Mouse (Mus musculus): Measurements from ENCODE around the gene Acnat2. TPM values are rescaled to one million over a fixed set of nuclear protein-coding genes. Genes with fewer than 3 reads are reported as not detected.
"Not testable (repeated sequence)": the region's sequence is repeated elsewhere in the genome, so short reads cannot be mapped to it uniquely, and the experiment has no call there.

The Acnat2 gene
- not detected in 2 replicates for polyA plus RNA-seq (2016; fragmentation: Nextera tagmentation; extraction: Ambion mirVana)

DNA sequence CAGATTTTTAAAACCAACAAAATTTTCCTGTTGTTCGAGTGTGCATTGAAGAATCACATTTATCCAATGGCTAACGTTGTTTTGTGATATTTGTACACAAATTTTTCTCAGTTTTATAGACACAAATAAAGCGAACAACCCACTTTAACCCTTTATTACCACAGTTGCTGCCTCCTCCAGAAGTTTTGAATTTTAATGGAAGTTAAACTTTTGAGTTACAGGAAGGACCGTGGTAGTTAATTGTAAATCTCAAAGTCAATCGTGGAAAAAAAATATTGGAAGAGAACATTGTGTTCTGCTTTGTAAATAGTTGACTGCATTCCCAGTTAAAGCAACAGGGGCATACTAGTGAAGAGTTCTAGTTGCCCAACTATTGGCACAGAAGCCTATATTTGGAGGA lies at the start of gene Acnat2:
TSS of gene Acnat2 (minus strand) at position 195 of the 400 bp plus-strand sequence.
- not testable (repeated sequence) for H3K9me3 ChIP-seq; H3K36me3 ChIP-seq; H3K4me3 ChIP-seq; H3K27me3 ChIP-seq (ENCODE audit: insufficient read depth, poor library complexity, severe bottlenecking); DNase-seq (ENCODE audit: low spot score); H3K27ac ChIP-seq; H3K4me1 ChIP-seq
- WGBS, result 82% methylated on average over 5 of the region's 5 CpGs

DNA sequence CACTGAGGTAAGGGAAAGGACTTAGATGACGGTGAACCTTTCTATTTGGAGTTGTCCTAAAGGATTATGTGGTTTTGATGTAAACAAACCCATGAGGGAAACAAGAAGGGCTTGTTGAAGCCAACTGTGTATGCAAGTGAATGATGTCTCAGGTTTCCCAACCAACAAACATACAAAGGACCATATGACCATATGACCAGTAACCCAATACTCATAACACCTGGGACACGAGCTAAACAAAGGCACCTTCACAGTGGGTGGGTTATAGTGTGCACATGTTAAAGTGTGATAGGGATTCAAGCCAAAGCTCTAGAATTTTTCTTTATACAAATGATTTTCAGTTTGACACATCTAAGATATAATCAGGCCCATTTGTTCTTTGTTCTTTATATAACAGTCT lies 48.2 kb upstream of the Acnat2 start:
- Histone ChIP-seq H3K4me3 (no peak overlapping the region), H3K27ac (no peak overlapping the region)
- WGBS, result 79% methylated on average over 2 of the region's 2 CpGs

DNA sequence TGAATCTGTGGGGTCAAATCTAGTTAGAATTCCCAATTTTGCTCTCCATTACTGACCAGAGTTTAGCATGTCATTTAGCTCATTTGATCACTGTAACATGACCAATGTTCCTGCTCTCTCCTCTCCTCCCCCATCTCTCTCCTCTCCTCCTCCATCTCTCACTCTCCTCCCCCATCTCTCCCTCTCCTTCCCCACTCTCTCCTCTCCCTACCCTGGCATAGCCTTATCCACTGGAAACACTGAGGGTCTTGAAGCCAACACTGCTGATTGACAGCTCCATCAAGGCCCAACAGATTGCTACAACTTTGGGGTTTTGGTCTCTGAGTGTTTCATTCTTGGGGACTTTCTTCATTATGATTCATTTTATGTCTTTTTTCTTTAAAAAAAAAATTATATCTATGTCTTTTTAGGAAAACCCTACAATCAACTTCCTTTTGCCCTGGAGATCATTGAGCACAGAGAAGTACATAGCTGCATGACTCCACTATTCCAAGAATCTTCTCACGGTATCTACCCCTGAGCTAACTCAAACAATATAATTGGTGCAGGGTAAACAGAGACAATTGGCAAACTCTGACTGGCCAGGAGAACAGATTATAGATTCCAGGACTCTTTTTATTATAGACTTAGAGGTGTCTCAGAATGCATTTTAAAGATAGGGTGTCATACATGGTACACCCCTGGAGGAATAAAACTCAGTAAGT lies 44.0 kb upstream of the Acnat2 start:
- DNase-seq (ENCODE audit: low spot score), result no peak
- no peak overlapping the region for H3K27ac ChIP-seq
- no peaks in the 10 kb centered on the region for H3K4me1 ChIP-seq
- no peaks in the 10 kb centered on the region for H3K9me3 ChIP-seq
- no peaks in the 10 kb centered on the region for H3K36me3 ChIP-seq
- H3K27me3 ChIP-seq (ENCODE audit: insufficient read depth, poor library complexity, severe bottlenecking), result no peaks in the 10 kb centered on the region
- H3K4me3 ChIP-seq, result no peak overlapping the region
- 81% methylated on average over 1 of the region's 1 CpGs for WGBS

More for the DNA sequence above, 48.2 kb upstream of the Acnat2 start:
- H3K36me3 ChIP-seq, result no peaks in the 10 kb centered on the region
- no peaks in the 10 kb centered on the region for H3K4me1 ChIP-seq
- DNase-seq (ENCODE audit: low spot score), result no peak
- no peaks in the 10 kb centered on the region for H3K9me3 ChIP-seq
- no peaks in the 10 kb centered on the region for H3K27me3 ChIP-seq (ENCODE audit: insufficient read depth, poor library complexity, severe bottlenecking)

DNA sequence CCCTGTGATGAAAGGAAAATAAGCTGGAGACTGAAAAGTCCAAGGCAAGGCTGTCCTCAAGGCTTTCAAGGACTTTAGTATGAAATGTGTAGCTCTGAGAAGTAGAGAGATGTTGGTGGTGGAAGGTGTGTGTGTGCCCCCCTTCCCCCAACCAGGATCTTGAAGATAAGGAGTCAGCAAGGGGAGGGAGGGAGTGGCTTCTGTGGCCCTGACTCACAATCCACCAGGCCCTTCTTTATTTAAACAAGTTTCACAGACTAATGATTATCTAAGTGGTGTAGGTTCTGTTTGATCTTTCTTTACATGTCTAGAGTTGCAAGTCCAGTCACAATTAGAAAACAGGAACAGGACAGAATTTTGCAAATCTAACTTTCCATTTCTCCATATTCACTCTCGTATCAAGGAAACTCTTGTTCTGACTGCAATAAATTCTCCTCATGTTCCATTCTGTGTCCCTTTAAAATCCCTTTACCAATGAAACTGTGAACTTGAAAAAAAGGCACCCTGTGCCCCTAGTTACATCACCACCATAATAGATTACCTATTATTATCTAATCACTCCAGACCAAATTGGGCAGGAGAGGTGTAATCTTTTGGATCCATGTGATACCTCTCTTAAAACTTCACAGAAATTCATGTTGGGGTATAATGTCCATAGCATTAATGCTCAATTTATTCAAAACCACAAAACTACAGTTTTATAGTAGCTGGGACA lies 43.3 kb upstream of the Acnat2 start:
- H3K27ac ChIP-seq; H3K9me3 ChIP-seq; H3K27me3 ChIP-seq (ENCODE audit: insufficient read depth, poor library complexity, severe bottlenecking); H3K4me1 ChIP-seq; H3K4me3 ChIP-seq; DNase-seq (ENCODE audit: low spot score); H3K36me3 ChIP-seq: not testable (repeated sequence)
- 72% methylated on average over 1 of the region's 1 CpGs for WGBS

DNA sequence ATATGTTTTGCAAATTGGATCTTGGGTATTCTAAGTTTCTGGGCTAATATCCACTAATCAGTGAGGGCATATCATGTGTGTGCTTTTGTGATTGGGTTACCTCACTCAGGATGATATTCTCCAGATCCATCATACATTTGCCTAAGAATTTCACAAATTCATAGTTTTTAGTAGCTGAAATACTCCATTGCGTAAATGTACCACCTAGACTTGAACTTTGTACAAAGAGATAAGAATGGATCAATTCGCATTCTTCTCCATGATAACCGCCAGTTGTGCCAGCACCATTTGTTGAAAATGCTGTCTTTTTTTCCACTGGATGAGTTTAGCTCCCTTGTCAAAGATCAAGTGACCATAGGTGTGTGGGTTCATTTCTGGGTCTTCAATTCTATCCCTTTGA lies 29.0 kb upstream of the Acnat2 start:
- H3K9me3 ChIP-seq; H3K36me3 ChIP-seq; H3K4me1 ChIP-seq; H3K27ac ChIP-seq; H3K4me3 ChIP-seq; H3K27me3 ChIP-seq (ENCODE audit: insufficient read depth, poor library complexity, severe bottlenecking); DNase-seq (ENCODE audit: low spot score): not testable (repeated sequence)
- WGBS, result 88% methylated on average over 3 of the region's 3 CpGs

DNA sequence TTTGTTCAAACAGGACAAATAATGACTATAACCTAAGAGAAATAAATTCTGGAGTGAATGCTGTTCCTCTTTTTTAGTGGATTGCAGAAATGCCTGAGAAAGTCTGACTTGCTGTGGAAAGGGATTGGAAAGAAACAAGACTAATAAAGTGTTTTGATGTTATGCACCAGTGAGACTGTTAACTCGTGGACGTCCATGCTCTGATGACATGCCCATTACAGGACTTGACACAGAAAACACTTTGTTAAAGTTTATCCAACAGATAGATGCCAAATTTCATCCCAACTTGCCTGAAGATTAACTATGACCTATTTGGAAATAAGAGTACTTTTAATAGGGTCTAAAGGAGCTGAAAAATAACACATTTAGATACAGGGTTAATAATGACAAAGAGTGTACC lies 2.2 kb upstream of the Acnat2 start:
- DNase-seq (ENCODE audit: low spot score); H3K9me3 ChIP-seq; H3K36me3 ChIP-seq; H3K27me3 ChIP-seq (ENCODE audit: insufficient read depth, poor library complexity, severe bottlenecking); H3K27ac ChIP-seq; H3K4me3 ChIP-seq; H3K4me1 ChIP-seq: not testable (repeated sequence)
- 87% methylated on average over 2 of the region's 2 CpGs for WGBS

DNA sequence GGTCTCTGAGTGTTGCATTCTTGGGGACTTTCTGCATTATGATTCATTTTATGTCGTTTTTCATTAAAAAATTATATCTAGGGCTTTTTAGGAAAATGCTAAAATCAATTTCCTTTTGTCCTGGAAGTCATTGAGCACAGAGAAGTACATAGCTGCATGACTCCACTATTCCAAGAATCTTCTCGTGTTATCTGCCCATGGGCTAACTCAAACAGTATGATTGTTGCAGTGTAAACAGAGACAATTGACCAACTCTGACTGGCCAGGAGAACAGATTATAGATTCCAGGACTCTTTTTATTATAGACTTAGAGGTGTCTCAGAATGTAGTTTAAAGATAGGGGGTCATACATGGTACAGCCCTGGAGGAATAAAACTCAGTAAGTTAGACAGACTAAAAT lies 21.1 kb downstream of the Acnat2 start:
- Histone ChIP-seq H3K36me3 (no peaks in the 10 kb centered on the region), H3K9me3 (no peaks in the 10 kb centered on the region), H3K27me3 (ENCODE audit: insufficient read depth, poor library complexity, severe bottlenecking) (no peaks in the 10 kb centered on the region), H3K4me3 (no peak overlapping the region), H3K4me1 (no peaks in the 10 kb centered on the region), H3K27ac (no peak overlapping the region)
- 36% methylated on average over 2 of the region's 2 CpGs for WGBS
- DNase-seq (ENCODE audit: low spot score), result no peak

DNA sequence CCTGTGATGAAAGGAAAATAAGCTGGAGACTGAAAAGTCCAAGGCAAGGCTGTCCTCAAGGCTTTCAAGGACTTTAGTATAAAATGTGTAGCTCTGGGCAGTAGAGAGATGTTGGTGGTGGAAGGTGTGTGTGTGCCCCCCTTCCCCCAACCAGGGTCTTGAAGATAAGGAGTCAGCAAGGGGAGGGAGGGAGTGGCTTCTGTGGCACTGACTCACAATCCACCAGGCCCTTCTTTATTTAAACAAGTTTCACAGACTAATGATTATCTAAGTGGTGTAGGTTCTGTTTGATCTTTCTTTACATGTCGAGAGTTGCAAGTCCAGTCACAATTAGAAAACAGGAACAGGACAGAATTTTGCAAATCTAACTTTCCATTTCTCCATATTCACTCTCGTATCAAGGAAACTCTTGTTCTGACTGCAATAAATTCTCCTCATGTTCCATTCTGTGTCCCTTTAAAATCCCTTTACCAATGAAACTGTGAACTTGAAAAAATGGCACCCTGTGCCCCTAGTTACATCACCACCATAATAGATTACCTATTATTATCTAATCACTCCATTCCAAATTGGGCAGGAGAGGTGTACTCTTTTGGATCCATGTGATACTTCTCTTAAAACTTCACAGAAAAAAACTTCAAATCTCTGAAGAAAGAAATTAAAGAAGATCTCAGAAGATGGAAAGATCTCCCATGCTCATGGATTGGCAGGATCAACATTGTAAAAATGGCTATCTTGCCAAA lies 24.2 kb downstream of the Acnat2 start:
- not testable (repeated sequence) for H3K9me3 ChIP-seq; DNase-seq (ENCODE audit: low spot score); H3K36me3 ChIP-seq; H3K4me1 ChIP-seq; H3K27ac ChIP-seq; H3K4me3 ChIP-seq; H3K27me3 ChIP-seq (ENCODE audit: insufficient read depth, poor library complexity, severe bottlenecking)
- WGBS, result 69% methylated on average over 2 of the region's 2 CpGs

DNA sequence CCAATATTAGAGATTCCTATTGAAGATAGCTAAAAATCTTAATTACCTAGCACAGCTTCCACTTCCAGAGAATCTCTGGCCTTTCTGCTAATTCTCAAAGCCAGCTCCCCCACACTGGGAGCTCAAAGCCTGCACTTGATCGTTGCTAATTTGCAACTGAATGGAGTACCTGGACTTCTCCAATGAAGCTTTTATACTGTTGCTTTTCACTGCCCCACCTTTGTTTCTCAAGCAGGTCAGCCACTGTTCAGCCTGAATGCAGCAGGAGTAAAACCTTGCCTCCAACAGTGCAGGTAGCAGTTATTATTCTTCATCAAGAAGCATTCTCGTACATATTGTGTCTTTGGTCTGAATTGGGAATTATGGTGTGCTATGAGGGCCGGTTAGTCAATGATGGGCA lies 39.9 kb downstream of the Acnat2 start:
- not testable (repeated sequence) for DNase-seq (ENCODE audit: low spot score); H3K27me3 ChIP-seq (ENCODE audit: insufficient read depth, poor library complexity, severe bottlenecking); H3K27ac ChIP-seq; H3K9me3 ChIP-seq; H3K4me3 ChIP-seq; H3K4me1 ChIP-seq; H3K36me3 ChIP-seq
- 77% methylated on average over 3 of the region's 3 CpGs for WGBS

DNA sequence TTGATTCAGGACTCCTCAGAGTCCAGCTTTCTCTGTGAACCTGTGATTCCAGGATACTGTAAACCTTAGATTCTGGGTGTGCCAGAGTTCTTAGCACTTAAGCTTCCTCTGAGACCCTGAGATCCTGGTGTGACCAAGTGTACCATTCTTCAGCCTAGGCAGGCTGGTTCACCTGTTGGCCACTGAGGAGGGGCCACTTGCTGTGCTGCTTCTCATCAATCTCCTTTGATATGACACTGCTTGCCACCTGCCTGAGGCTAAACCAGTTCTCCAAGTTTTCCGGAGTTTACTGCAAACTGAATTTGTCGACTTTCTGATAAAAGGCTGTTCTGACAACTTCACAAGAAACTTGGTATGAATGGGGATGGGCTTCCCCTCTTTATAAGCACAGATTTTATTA lies 50.9 kb downstream of the Acnat2 start:
- Histone ChIP-seq H3K9me3 (peaks cover 3% of the 10 kb centered on the region; the same call in 1 of the 2 replicates), H3K4me1 (no peaks in the 10 kb centered on the region), H3K27me3 (ENCODE audit: insufficient read depth, poor library complexity, severe bottlenecking) (no peaks in the 10 kb centered on the region), H3K36me3 (no peaks in the 10 kb centered on the region), H3K27ac (no peak overlapping the region), H3K4me3 (no peak overlapping the region)
- no peak for DNase-seq (ENCODE audit: low spot score)
- 70% methylated on average over 2 of the region's 2 CpGs for WGBS

DNA sequence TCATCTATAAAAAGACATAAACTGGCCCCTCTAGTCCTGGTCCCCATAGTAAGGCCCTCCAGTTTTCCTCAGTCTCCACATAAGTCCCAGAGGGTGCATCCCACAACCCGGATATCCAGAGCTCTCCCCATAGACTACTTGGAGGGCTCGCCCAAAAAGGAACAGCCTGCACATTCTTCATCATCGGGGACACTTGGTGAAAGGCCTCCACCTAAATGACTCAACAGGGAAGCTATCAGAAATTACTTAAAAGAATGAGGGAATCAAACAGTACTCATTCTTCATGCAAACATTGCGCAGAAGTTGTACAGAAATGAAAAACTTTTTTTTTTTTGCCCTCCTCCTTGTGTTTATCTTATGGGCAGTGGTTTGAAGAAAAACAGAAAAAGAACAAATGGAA lies 57.5 kb downstream of the Acnat2 start:
- WGBS, result 84% methylated on average over 4 of the region's 4 CpGs
- Histone ChIP-seq H3K27me3 (ENCODE audit: insufficient read depth, poor library complexity, severe bottlenecking) (no peaks in the 10 kb centered on the region), H3K9me3 (no peaks in the 10 kb centered on the region)

DNA sequence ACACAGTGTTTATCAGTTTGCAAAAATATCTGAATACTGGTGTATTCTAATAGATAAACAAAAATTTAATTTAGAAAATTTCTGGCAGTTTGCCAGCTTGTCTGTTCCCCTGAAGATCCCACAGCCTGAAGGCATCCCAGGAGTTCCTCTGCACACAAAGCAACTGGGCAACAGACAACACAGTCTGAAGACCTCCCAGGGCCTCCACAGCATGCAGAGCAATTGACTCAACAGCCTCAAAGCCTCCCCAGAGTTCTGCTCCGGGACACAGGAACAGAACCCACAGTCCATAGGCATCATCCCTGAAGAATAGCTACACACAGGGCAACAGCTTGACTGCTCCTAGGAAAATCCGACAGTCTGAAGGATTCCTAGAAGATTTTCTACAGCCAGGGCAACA lies 59.3 kb downstream of the Acnat2 start:
- Histone ChIP-seq H3K4me3 (no peak overlapping the region), H3K9me3 (no peaks in the 10 kb centered on the region), H3K27ac (no peak overlapping the region), H3K36me3 (no peaks in the 10 kb centered on the region), H3K4me1 (no peaks in the 10 kb centered on the region), H3K27me3 (ENCODE audit: insufficient read depth, poor library complexity, severe bottlenecking) (no peaks in the 10 kb centered on the region)
- DNase-seq (ENCODE audit: low spot score), result peak; percentile 61
- WGBS, result 69% methylated on average over 2 of the region's 2 CpGs

More for the DNA sequence above, 57.5 kb downstream of the Acnat2 start:
- no peak overlapping the region for H3K27ac ChIP-seq
- DNase-seq (ENCODE audit: low spot score), result no peak
- H3K4me3 ChIP-seq, result no peak overlapping the region
- H3K36me3 ChIP-seq, result no peaks in the 10 kb centered on the region
- H3K4me1 ChIP-seq, result no peaks in the 10 kb centered on the region

DNA sequence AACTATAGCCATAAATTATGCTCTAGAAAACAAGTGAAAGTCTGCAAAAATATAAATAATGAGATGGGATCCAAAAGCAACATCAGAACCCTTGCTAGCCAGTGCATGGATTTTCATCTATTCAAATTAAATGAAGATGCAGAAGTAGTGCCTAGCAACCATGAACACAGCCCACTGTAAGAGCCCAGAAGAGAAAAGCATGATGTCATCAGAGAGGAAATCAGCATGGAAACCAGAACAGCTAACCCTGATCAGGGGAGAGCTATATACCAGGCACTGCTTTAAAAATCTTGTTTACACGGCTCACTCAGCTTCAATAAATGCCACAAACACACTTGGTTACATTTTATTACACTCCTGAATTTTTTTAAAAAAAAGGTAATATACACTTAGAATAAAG lies 60.0 kb downstream of the Acnat2 start:
- 78% methylated on average over 1 of the region's 1 CpGs for WGBS

More for the DNA sequence above, 60.0 kb downstream of the Acnat2 start:
- H3K36me3 ChIP-seq; H3K27me3 ChIP-seq (ENCODE audit: insufficient read depth, poor library complexity, severe bottlenecking); H3K9me3 ChIP-seq; H3K4me3 ChIP-seq; H3K27ac ChIP-seq; DNase-seq (ENCODE audit: low spot score); H3K4me1 ChIP-seq: not testable (repeated sequence)
